Comparison of ENCODE assay signal across 26 mouse cellular contexts in genomic region chr14:98791232-98791906, GRCm38 (mm10).
DNase-seq lines count a peak whose midpoint lies in the region; ATAC-seq and TF ChIP-seq lines count a peak whose summit lies in the region.
"Had no signal": no experiment of that assay in that cellular context is flagged by ENCODE, and none has a peak within 500 bp of the region (broad histone marks: within the 10 kb centered on the region; RNA-seq: fewer than 3 reads in every experiment).

No protein-coding gene starts in this region.

- no peak overlapping the region for H3K4me2 ChIP-seq in hindbrain, postnatal 0 days (ENCODE audit: low read depth, low read length)
- H3K4me2 ChIP-seq in hindbrain, embryonic 14.5 days (replicated peaks), result no peak overlapping the region
- H3K4me2 ChIP-seq in midbrain, embryonic 12.5 days (replicated peaks), result no peak overlapping the region
- H3K4me2 ChIP-seq in midbrain, embryonic 13.5 days (replicated peaks), result no peak overlapping the region
- H3K4me2 ChIP-seq: embryonic facial prominence, embryonic 12.5 days; embryonic facial prominence, embryonic 15.5 days; forebrain, embryonic 12.5 days; heart, embryonic 11.5 days; hindbrain, embryonic 13.5 days; intestine, embryonic 15.5 days had no signal

- no peaks in the 10 kb centered on the region for H3K27me3 ChIP-seq in hindbrain, postnatal 0 days (ENCODE audit: insufficient read depth, low read length)
- H3K27me3 ChIP-seq in hindbrain, embryonic 14.5 days (ENCODE audit: control insufficient read depth, insufficient read depth, low read length), result no peaks in the 10 kb centered on the region
- H3K27me3 ChIP-seq in midbrain, embryonic 12.5 days, result no peaks in the 10 kb centered on the region
- H3K27me3 ChIP-seq in midbrain, embryonic 13.5 days, result no peaks in the 10 kb centered on the region
- H3K27me3 ChIP-seq: CH12.LX; embryonic facial prominence, embryonic 12.5 days; embryonic facial prominence, embryonic 15.5 days; forebrain, embryonic 12.5 days; hindbrain, embryonic 13.5 days; intestine, embryonic 15.5 days had no signal

- 47% methylated on average over 6 of the region's 6 CpGs for WGBS in hindbrain, postnatal 0 days
- WGBS in hindbrain, embryonic 14.5 days, result 59% methylated on average over 6 of the region's 6 CpGs
- 66% methylated on average over 6 of the region's 6 CpGs for WGBS in midbrain, embryonic 12.5 days
- 66% methylated on average over 6 of the region's 6 CpGs for WGBS in midbrain, embryonic 13.5 days

- no peak overlapping the region for H3K4me3 ChIP-seq in hindbrain, postnatal 0 days (ENCODE audit: low read length)
- no peak overlapping the region for H3K4me3 ChIP-seq in hindbrain, embryonic 14.5 days (replicated peaks; ENCODE audit: low read length)
- no peak overlapping the region for H3K4me3 ChIP-seq in midbrain, embryonic 12.5 days
- H3K4me3 ChIP-seq in midbrain, embryonic 13.5 days (replicated peaks), result no peak overlapping the region
- H3K4me3 ChIP-seq: embryonic facial prominence, embryonic 12.5 days; embryonic facial prominence, embryonic 15.5 days; forebrain, embryonic 12.5 days; hindbrain, embryonic 13.5 days; intestine, embryonic 15.5 days had no signal

- no peak overlapping the region for H3K9ac ChIP-seq in hindbrain, postnatal 0 days (replicated peaks; ENCODE audit: low read length)
- H3K9ac ChIP-seq in hindbrain, embryonic 14.5 days, result no peak overlapping the region
- H3K9ac ChIP-seq in midbrain, embryonic 12.5 days (replicated peaks), result no peak overlapping the region
- no peak overlapping the region for H3K9ac ChIP-seq in midbrain, embryonic 13.5 days (replicated peaks)
- H3K9ac ChIP-seq: embryonic facial prominence, embryonic 12.5 days; embryonic facial prominence, embryonic 15.5 days; forebrain, embryonic 12.5 days; hindbrain, embryonic 13.5 days; intestine, embryonic 15.5 days had no signal

- H3K9me3 ChIP-seq in hindbrain, postnatal 0 days (ENCODE audit: low read length), result no peaks in the 10 kb centered on the region
- H3K9me3 ChIP-seq in hindbrain, embryonic 14.5 days (ENCODE audit: control insufficient read depth, low read length), result no peaks in the 10 kb centered on the region
- no peaks in the 10 kb centered on the region for H3K9me3 ChIP-seq in midbrain, embryonic 12.5 days
- H3K9me3 ChIP-seq in midbrain, embryonic 13.5 days, result no peaks in the 10 kb centered on the region
- H3K9me3 ChIP-seq: embryonic facial prominence, embryonic 12.5 days; embryonic facial prominence, embryonic 15.5 days; forebrain, embryonic 12.5 days; hindbrain, embryonic 13.5 days; intestine, embryonic 15.5 days had no signal

- no peak overlapping the region for H3K27ac ChIP-seq in hindbrain, postnatal 0 days
- no peak overlapping the region for H3K27ac ChIP-seq in hindbrain, embryonic 14.5 days
- H3K27ac ChIP-seq in midbrain, embryonic 12.5 days (replicated peaks), result no peak overlapping the region
- H3K27ac ChIP-seq in midbrain, embryonic 13.5 days, result no peak overlapping the region
- H3K27ac ChIP-seq: embryonic facial prominence, embryonic 12.5 days; embryonic facial prominence, embryonic 15.5 days; forebrain, embryonic 12.5 days; hindbrain, embryonic 13.5 days; intestine, embryonic 15.5 days had no signal

- H3K4me1 ChIP-seq in hindbrain, postnatal 0 days (ENCODE audit: insufficient read depth, low read length), result no peaks in the 10 kb centered on the region
- H3K4me1 ChIP-seq in hindbrain, embryonic 14.5 days (replicated peaks; ENCODE audit: control insufficient read depth, insufficient read depth, low read length), result no peaks in the 10 kb centered on the region
- peaks cover 10% of the 10 kb centered on the region for H3K4me1 ChIP-seq in midbrain, embryonic 12.5 days
- peaks cover 12% of the 10 kb centered on the region; the same call in 1 of the 2 replicates for H3K4me1 ChIP-seq in midbrain, embryonic 13.5 days (replicated peaks)
- H3K4me1 ChIP-seq: embryonic facial prominence, embryonic 12.5 days; embryonic facial prominence, embryonic 15.5 days; intestine, embryonic 15.5 days had no signal

- no peak for TF ChIP-seq CTCF in hindbrain, postnatal 0 days (IDR thresholded peaks at IDR 0.05; ENCODE audit: low read depth)

- DNase-seq in heart, adult 11 months, result peak; percentile 59
- no peak for DNase-seq in heart, postnatal 4 days
- DNase-seq in hindbrain, postnatal 0 days (ENCODE audit: low spot score), result no peak
- no peak for DNase-seq in hindbrain, embryonic 14.5 days (ENCODE audit: low spot score)
- DNase-seq in thymus, postnatal 25 days, result no peak
- DNase-seq: adrenal gland, postnatal 10 days; adrenal gland, postnatal 36 days; B cell, adult 2 months; cerebellum, adult 11 months; cerebellum, adult 2 months; cerebellum, adult 9-11 months; cerebellum, postnatal 25 days; gastrocnemius, postnatal 10 days; gastrocnemius, postnatal 36 days had no signal

- no peaks in the 10 kb centered on the region for H3K36me3 ChIP-seq in hindbrain, postnatal 0 days (ENCODE audit: insufficient read depth, low read length)
- H3K36me3 ChIP-seq in hindbrain, embryonic 14.5 days (replicated peaks; ENCODE audit: control insufficient read depth, insufficient read depth), result no peaks in the 10 kb centered on the region
- H3K36me3 ChIP-seq in midbrain, embryonic 12.5 days, result no peaks in the 10 kb centered on the region
- H3K36me3 ChIP-seq in midbrain, embryonic 13.5 days, result no peaks in the 10 kb centered on the region
- H3K36me3 ChIP-seq: embryonic facial prominence, embryonic 12.5 days; embryonic facial prominence, embryonic 15.5 days; forebrain, embryonic 12.5 days; G1E; hindbrain, embryonic 13.5 days; intestine, embryonic 15.5 days had no signal

- peak; percentile 27; the same call in 1 of the 2 replicates for ATAC-seq in hindbrain, postnatal 0 days
- ATAC-seq in hindbrain, embryonic 14.5 days (ENCODE audit: low FRiP score), result no peak
- ATAC-seq in midbrain, embryonic 12.5 days (ENCODE audit: low FRiP score, low read depth), result peak; percentile 64
- ATAC-seq in midbrain, embryonic 13.5 days, result no peak
- ATAC-seq: forebrain, embryonic 16.5 days; intestine, embryonic 15.5 days; Patski had no signal

Comparison
In these comparisons a context has a peak if more than half of its experiments do, and no peak if none do; other contexts are left out.
1. ATAC-seq: peak in hindbrain, postnatal 0 days (single experiment) and midbrain, embryonic 12.5 days (single experiment); none in hindbrain, embryonic 14.5 days (single experiment) and midbrain, embryonic 13.5 days (single experiment).